Mouse (Mus musculus) heart, postnatal 10 days (tissue): ENCODE measurements around the gene Polr3e. TPM values are rescaled to one million over a fixed set of nuclear protein-coding genes. Genes with fewer than 3 reads are reported as not detected.
A peak's percentile ranks its signal among the peaks of the same experiment; 100 is the strongest.

Source experiments
- DNase-seq, 2 experiments: peaks; one replicate each; pipeline ENCODE4 v3.0.0; 2021
- intact Hi-C: fragments of 180-260 bp; cut with DNase I; formaldehyde crosslinking; loops from one replicate; pipeline ENCODE4 v1.15.1; 2025
- total RNA-seq, 2 experiments: library from RNA; stranded (reverse); gene quantifications; 2 replicates each; pipeline ENCODE4 v1.2.3; 2021

Polr3e gene
- total RNA-seq = 10 to 100 TPM; 15.1 to 15.4 TPM

DNA sequence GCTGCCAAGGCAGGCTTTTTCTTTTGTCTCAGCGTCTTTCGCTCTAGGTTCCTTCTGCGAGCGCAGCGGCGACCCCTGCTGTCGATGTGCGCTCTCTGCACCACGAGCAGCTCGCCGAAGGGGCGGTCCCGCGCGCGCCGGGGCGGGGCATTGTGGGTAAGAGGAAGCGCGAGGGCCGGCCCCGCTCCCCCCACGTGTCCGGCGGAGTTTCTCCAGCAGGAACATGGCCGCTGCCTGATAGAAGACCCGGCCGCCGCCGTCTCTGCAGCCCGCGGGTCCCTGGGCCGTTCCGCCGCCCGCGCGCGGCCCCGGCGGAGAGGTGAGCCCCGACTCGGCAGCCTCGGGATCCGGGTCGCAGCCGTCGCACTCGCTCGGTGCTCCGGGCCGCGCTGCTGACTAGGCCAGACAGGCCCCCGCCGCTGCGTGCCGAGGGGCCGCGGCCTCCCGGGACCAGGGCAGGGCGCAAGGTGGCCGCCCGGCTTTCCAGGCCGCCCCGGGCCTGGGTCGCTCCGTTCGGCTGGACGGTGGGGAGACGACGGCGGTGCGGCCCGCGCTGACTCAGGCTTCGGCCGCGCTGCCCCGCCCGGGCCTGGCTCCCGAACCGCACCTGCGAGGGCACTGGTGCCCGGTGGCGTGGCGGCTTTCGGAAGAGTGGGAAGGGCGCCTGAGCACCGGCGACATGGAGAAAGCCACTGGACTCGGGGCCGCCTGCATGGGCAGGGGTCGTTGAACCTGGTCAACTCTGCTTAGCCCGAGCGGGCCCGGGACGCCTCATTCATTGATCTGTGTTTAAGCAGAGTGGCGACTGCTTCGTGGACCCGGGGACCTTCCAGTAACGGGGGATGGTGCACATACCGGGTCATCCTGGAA is at the start of gene Polr3e:
Polr3e (plus strand) TSS at position 153 of the 870 bp plus-strand sequence.
- peak; percentile 100 for DNase-seq
- intact Hi-C loops = loop anchor here (1.0 to 10.0 kb wide), 5 partner anchors 76 to 283 kb away; partner anchors contain the start of genes Eef2k, Mosmo, Pdzd9 and Uqcrc2

DNA sequence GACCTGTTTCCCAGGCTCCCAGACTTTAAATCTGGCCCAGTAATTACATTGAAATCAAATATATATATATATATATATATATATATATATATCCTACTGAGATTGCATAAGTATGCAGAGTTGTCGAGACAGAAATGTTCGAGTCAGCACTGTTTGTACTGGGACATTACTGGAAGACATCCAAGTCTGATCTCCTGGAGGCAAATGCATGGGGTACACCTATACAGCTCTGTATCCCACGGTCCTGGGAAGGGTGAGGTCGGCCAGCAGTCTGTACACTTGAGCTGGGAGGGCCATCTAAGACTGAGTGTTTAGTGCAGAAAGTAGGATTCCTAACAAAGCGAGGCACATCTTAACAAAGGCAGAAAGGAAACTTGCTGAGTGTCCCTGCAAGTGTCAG is 47.7 kb upstream of the Polr3e start:
- DNase-seq = no peak
- intact Hi-C loops = loop anchor here (5.0 kb wide), 1 partner anchor 33 kb away; no protein-coding TSS in a partner anchor

DNA sequence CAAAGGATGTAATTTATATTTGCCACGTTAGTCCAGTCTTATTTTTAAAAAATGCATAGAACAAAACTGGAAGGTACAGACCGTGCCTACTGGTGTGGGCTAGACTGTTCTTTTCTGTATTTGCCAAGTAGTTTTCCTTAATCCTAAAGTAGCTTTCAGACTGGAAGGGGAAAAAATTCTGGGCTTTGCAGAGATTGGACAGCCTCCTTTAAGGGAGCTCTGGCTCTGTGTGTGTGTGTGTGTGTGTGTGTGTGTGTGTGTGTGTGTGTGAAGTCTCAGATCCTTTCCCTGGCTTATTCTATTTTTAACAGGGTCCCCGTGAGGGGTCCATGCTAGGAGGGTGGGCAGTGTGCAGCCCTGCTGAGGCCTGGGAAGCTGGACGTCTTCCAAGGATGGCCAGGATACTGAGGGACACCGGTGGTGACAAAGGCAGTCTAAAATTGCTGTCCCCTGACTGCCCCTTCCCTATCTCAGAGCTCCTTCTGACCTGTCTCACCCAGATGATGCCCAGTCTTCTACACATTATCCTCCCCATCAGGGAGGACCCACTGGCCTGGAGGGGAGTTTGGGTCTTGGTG is 47.0 kb upstream of the Polr3e start:
- DNase-seq = peak in 1 of 2 experiments; percentile 14
- intact Hi-C loops = loop anchor here (5.0 kb wide), 1 partner anchor 33 kb away; no protein-coding TSS in a partner anchor

DNA sequence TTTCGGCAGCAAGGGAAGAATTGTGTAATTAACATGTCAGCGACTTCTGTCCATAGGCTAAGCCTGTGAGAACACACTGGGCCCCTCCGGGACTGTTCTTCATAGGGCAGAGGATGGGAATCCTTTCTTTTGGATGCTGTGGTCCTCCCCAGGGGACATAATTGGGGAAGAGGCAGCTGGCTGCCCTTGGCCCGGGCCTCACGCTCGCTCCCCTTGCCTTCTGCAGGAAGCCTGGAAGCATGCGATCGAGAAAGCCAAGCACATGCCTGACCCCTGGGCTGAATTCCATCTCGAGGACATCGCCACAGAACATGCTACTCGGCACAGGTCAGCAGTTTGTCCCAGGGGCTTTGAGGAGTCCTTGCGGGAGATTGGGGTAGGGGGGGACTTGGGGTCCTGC is 44.5 kb upstream of the Polr3e start:
- intact Hi-C loops = loop anchor here (5.0 kb wide), 1 partner anchor 36 kb away; no protein-coding TSS in a partner anchor
- DNase-seq = peak; percentile 26

DNA sequence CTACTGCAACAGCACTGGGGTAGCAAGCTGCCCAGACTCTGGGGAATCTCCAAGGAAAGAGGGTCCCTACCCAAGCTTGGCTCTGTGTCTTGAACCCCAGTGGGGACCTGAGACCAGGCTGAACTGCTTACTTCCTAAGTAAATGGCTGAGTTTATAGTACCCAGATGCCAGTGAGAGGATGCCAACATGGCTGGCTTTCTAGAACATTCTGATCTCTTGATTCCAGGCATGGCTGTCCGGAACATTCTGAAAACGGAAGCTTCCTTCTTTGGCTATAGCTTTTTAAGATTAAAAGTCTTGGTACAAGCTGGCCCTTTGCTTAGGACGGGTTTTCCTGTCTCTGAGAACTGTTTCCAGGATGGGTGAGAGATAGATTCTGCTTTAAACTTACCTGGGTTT is 43.5 kb upstream of the Polr3e start:
- DNase-seq = no peak
- intact Hi-C loops = loop anchor here (5.0 kb wide), 1 partner anchor 37 kb away; no protein-coding TSS in a partner anchor

DNA sequence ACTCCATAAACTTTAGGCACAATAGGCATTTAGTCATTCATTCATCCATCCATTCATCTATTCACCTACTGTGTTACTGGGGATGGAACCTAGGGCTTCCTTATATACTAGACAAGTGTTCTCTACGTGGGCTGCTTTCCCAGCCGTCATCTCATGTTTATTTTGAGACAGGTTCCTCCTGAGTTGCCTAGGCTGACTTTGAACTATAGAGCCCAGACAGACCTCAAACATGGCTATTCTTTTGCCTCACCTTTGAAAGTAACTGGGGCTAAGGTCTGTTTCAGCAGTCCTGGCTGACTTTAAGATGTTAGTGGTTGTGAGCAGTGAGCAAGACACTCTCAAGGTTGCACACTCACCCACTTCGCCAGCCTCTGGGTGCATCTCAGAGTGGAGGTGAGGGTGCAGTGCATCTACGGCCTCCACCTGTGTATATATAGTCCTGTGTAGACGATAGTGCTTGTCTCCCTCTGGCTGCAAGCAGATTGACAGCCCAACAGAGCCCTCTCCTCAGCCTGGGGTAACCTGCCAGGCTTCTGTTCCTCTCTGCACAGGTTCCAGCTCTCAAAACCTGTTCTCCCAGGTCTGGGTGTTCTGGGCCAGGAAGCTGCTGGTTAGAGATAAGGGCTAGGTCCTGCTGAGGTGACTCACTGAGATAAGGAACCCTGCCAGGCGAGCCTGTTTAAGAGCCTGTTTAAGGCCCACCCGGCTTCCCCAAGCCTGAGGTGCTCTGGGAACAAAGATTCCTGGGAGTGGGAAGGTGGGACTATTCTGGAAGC is 42.6 kb upstream of the Polr3e start:
- intact Hi-C loops = loop anchor here (5.0 kb wide), 1 partner anchor 38 kb away; no protein-coding TSS in a partner anchor

DNA sequence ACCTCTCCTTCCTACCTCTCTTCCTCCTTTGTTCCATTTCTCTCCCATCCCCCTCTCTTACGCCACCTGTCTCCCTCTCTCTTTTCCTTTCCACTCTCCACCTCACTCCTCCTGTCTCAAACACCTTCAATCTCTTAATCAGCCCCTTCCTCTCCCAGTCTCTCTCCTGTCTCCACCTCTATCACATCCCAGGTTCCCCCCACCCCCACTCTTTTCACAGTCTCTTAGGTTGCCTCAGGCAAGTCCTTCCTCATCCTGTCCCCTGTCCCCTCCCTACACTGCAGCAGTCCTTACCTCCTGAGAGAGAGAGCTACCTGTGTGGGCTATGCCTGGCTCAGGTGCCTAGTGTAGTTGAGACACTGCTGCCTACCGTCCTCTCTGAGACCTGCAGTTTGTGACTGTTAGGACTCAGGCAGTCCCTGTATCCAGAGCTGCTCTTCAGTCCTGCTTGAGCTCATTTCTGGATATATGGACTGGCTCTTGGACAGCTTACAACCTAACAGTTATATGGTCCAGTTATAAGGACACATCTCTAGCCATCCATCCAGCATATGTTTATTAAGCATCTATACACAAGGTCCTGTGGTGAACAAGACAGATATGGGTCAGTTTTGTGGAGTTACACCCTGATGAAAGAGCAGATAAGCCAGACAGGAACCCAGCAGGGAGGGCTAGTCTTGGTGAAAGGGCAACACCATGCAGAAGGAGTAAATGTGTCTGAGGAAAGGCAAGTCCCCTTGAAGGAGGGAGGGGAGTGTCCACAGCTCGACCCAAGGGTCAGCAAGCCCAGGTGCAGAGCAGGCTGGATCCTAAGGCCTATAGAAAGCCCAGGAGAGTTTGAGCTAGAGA is 41.8 kb upstream of the Polr3e start:
- intact Hi-C loops = no loop called here
- DNase-seq = no peak

More for the DNA sequence above, 42.6 kb upstream of the Polr3e start:
- no peak for DNase-seq

DNA sequence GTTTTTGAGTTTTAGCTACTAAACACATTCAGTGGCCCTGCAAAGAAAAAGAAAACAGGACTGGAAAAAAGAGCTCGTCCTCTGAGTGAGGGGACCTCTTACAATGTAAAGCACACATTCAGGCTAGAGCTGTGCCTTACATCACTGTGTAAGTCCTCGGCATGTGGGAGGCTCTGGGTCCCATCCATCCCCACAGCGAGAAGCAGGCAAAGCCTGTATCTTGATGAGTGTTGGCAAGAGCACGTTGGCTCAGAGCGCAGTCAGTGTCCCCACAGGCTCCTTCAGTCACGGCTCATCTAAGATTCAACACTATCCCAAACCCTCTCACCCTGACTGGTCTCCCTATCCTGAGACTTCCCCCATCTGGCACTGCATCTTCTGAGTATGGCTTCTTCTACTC is 39.3 kb upstream of the Polr3e start:
- DNase-seq = no peak
- intact Hi-C loops = no loop called here

DNA sequence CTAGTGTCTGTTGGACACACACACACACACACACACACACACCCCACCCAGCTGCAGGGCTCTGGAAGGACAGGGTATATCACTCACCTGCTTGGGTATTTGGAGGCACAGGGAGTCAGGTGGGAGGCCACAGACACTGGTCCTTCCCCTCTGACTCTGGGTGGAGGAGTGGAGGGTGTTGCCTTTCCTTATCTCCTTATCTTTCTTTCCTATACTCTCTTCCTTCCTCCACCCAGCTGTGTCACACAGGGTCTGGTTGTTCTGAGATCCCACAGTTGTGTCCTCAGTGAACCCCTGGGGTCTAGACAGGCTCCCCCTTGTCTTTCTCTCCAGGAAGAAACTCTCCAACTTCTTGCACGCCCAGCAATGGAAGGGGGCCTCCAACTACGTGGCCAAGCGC is 37.6 kb upstream of the Polr3e start:
- intact Hi-C loops = no loop called here
- DNase-seq = no peak

DNA sequence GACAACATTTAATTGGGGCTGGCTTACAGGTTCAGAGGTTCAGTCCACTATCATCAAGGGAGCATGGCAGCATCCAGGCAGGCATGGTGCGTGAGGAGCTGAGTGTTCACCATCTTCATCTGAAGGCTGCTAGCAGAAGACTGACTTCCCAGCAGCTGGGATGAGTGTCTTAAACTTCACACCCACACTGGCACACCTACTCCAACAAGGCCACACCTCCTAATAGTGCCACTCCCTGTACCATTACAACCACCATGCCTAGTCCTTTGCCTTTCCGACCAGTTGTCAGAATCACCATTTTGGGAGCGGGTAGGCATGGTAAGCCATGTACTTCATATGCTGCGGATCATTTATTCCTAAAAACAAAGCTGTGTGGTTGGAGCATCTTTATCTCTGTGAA is 36.8 kb upstream of the Polr3e start:
- DNase-seq = no peak
- intact Hi-C loops = no loop called here

DNA sequence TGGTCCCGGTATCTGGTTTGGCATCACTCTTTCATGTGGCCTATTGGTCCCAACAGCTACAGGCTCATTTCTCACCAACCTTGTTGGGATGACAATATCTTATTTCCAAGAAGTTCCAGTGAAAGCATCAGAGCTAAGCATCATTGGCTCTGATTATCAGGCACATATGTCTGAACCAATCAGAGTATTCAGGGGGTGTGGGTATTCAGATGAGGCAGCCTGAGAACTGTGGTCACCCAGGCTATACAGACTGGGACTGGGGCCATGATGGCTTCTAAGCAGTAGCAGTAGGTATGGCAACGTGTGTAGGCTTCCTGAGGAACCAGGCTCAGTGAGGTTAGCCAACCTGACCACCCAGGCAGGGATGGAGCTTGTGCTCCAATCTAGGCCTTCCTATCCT is 36.1 kb upstream of the Polr3e start:
- no peak for DNase-seq
- intact Hi-C loops = no loop called here

DNA sequence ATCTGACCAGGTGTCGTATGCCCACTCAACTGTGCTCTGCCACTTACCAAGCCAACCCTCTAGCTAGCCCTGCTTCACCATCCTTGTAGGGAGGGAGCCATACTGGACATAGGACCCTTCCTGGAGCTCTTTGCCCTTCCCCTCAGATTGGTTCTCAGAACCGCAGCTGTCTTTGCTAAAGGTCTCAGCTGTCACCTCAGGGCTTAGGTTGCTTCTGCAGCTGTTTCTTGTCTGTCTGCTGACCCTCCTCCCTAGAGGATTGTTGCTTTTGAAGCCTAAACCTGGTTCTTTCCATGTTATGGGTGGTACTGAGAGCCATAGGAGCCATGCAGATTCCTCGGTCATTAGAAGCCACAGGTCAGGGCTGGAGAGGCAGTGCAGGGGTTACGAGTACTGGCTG is 34.9 kb upstream of the Polr3e start:
- no peak for DNase-seq
- intact Hi-C loops = no loop called here

DNA sequence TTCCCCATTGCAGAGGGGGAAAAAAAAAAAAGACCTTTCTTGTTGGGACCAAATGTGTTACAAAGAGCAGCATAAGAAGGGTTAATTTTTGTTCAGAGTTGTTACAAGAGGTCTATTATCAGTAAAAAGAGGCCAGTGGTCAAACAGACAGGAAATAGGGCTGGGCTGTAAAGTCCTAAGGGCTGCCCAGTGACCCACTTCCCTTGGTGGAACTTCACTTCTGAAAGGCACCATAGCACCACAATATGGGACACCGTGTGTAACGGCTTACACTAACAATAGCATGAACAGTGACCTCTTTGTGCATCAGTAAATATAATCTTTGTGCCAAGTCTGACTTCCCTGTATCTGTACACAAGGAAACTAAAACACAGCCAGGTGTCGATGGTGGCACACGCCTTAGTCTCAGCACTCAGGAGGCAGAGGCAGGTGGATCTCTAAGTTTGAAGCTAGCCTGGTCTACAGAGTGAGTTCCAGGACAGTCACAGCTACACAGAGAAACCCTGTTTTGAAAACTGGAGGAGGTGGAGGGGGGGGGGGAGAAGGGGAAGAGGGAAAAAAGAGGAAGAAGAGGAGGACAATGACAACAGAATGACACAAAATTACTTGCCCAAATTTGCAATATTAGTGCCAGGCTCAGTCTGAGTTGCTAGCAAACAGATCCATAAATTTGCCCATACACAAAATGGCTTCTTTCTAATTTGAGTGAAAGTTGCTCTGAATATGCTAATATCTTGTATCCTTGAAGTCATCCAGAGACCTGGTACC is 33.8 kb upstream of the Polr3e start:
- no peak for DNase-seq
- intact Hi-C loops = no loop called here

DNA sequence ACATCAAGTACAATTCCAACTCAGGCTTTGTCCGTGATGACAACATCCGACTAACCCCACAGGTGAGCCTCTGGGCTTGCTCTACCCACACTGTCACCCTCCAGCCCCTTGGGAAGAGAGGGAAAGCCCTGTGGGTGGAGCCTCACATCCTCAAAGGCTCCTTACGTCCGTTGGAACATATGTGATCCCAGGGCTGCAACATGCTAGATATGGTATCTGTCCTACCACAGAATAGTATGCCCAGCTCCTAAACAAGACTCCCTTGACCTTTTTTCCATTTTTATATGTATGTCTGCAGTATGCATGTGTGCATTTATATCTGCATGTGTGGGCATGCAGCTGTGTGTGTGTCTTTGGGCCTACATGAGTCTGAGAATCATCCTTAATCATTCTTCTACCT is 32.8 kb upstream of the Polr3e start:
- intact Hi-C loops = no loop called here
- no peak for DNase-seq

DNA sequence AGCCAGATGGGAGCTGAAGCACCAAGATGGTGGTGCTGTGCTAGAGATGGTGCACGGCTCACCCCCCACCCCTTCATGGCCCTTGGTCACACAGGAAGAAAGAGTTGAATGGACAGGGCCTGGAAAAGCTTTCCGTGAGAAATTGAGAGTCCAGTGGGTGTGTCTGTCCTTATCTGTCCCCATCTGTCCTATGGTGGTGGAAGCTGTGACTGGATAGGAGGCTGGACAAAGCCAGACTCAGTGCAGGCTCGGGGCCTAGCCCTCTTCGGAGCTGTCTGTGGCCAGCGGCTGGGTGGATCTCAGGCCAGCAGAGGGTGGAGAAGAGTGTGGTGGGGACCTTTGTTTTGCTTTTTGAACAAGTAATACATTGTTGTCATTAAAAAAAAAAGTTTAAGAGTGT is 24.4 kb upstream of the Polr3e start:
- intact Hi-C loops = no loop called here
- no peak for DNase-seq

DNA sequence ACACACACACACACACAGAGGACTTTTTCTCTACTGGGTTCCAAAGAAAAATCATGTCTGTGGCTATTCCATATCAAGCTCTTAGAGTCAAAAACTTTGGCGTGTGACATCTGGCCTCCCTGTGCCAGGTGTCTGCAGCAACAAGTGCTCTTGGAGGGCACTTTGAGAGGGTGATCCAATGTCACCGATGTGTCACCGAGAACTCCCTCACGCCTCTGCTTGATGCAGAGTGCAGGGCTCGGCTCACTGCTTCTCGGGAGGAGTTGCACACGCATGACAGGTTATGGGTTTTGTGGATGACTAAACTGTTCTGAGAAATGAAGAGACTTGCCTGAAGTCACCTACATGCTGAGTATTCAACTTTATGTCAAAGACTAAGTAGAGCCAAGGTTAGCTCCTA is 20.5 kb upstream of the Polr3e start:
- peak; percentile 24 to 29 for DNase-seq
- intact Hi-C loops = no loop called here

DNA sequence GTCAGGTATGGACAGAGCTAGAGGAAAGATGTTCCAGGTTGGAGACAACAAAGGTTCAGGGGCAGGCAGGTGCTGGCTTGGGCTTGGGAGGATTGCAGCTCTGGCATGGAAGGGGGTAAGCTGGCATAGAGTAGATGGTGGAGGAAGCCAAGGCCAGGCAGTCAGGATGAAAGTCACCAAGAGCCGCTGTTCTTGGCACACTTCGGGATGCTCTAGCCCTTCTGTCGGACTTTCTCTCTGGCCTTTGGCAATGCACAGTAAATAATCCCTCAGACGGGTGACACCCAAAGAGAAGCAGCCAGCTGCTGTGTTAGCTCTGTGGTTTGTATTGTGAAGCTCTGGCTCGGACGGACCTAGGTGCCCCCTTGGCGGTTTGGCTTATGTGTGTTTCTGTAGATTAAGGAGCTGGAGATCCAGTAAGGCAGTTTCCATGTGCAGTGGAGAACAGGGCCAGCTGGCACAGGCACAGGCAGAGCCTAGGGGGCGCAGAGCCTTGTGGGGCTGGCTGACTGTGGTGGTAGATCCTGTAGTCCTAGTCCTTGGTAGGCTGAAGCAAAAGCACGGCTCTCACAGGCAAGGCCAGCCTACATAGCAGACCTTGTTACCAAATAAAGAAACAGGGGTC is 19.7 kb upstream of the Polr3e start:
- intact Hi-C loops = no loop called here
- peak in 1 of 2 experiments; percentile 13 for DNase-seq

DNA sequence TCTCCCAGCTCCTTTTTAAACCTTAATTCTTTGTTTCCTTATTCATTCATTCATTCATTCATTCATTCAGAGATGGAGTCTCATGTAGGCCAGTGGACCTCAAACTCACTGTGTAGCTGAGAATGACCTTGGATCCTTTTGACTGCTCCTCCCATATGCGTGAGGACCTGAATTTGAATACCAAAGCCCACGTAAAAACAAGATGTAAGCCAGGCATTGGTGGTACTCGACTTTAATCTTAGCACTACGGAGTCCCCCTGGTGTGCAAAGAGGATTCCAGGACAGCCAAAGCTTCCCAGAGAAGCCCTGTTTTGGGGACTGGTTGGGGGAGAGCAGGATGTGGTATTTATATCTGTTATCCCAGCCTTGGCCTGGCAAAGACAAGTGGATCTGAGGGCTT is 17.4 kb upstream of the Polr3e start:
- DNase-seq = peak; percentile 16 to 18
- intact Hi-C loops = no loop called here

DNA sequence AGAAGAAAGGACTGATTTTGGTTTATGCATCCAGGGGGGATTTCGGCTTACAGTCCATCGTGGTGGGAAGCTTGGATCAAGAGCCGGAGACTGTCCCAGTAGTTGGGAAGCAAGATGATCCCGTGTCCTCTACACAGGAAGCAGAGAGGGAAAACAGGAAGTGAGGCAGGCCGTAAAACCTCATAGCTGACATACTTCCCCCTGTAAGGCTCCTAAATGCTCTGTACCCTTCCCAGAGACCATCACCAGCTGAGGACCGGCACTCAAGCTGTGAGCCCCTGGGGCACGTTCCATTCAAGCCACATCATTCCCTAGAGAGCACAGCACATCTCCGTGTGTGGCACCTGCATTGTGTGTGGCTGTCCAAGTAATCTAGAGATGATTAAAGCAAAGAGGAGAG is 15.8 kb upstream of the Polr3e start:
- DNase-seq = no peak
- intact Hi-C loops = no loop called here
